Mouse (Mus musculus): ENCODE results near the gene Nf2.
"Not testable (repeated sequence)": the region's sequence is repeated elsewhere in the genome, so short reads cannot be mapped to it uniquely, and the experiment has no call there.

Nf2 gene

DNA sequence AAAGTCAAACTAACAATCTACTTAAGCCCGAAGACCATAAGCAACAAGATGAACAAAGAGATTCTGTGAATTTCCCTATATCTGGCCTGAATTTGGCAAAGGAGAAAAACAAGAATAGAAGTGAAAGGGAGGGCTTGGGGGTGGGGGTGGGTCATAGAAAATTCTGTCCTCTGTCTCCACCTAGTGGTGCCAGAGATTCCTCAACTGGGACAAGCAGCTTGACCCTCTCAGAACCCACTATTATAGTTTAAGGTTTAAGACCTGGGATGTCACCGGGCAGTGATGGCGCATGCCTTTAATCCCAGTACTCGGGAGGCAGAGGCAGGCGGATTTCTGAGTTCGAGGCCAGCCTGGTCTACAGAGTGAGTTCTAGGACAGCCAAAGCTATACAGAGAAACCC is 12.6 kb downstream of the Nf2 start:
- DNase-seq, result peak; percentile 71

DNA sequence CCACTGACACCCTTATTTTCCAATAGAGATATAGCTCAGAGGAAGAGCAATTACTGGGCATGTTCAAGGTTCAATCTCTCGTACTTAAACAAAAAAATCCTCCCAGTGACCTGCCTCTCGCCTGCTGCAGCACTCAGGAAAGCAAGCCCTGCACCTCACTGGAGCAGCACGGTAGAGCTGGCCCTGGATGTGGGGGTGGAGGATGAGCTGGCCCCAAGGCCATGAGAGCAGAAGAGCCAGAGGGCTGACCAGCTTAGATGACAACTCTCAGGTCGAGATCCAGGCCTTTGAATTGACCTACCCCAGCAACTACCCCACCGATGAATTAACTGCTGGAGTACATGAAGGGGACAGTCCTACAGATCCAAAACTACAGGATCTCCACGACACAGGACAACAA is 13.9 kb downstream of the Nf2 start:
- DNase-seq, result no peak

DNA sequence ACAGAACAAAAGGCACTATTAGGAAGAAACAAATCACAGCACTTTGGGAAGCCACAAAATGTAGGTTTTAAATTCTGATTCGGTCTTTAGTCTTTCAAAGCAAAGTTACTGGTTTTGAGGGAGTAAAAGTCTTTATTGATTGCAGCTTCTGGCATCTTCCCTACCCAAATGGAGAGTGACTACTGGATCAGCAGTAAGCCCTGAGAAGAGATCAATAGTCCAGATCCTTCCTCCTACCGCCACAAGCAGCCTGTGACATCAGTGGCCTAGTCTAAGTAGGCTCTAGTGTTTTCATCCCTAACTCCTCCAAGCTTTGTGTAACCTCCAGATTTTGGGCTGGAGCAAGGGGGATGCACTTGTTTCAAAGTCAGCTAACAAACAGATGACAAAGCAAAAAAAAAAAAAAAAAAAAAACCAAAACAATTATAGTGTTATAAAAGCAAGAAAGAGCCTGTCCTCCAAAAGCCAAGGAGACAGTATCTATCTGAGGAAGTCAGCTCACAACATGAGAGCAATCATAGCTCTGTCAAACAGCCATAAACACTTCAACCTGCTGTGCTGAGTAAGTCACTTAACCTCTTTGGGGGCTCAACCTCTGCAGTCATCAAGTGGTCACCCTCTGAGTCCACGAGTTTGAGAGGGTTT is 15.9 kb downstream of the Nf2 start:
- DNase-seq, result no peak

DNA sequence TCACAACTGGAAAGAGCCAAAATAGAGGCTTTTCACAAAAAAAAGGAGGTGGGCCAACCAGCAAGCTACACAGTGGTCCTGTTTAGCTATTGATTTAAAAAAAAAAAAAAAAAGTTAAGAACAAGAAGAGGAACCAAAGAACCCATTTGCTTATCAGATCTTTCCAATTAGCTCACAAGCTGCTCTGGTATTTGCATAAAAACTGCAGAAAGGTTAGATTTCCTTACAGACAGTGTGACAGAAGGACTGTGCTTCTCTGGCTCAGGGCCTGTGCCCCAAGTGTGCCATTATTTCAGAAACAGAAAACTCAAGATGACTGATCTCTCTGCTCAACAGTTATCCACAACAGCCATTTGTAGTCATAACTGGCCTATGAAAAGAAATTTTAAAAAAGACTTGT is 18.3 kb downstream of the Nf2 start:
- no peak for DNase-seq

DNA sequence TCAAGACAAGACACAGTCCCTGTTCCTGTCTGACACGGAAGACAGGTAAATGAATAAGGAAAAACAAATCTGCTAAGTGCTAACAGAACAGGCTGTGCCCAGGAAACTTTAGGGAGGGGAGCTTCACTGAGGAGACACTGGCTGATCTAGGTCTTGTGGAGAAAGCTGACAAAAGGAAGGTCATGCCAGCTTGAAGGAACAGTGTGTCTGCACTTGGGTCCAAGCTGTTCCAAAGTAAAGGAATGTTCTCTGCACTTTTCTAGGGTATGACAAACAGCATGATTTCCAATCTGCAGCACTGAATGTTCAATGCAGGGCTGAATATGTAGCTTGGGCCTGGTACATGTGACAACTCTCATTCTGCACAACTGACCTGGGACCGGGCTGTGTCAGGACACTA is 21.4 kb downstream of the Nf2 start:
- DNase-seq, result no peak

DNA sequence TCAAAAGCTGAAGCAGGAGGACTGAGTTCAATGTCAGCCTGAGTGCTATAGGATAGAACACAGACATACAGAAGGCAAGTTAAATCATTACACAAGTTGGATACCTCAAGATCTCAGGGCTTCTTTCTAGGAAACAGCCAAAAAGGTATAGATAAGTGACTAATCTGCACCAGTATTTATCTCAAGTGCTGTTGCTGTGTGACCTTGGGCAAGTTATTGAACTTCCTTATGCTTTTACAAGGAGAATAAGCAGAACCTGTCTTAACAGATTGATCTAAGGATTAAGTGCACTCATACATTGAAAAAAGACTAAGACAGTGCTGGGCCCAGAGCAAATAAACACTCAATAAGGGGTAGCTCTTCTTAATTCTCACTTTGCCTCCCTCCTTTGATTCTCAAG is 22.0 kb downstream of the Nf2 start:
- DNase-seq, result no peak

DNA sequence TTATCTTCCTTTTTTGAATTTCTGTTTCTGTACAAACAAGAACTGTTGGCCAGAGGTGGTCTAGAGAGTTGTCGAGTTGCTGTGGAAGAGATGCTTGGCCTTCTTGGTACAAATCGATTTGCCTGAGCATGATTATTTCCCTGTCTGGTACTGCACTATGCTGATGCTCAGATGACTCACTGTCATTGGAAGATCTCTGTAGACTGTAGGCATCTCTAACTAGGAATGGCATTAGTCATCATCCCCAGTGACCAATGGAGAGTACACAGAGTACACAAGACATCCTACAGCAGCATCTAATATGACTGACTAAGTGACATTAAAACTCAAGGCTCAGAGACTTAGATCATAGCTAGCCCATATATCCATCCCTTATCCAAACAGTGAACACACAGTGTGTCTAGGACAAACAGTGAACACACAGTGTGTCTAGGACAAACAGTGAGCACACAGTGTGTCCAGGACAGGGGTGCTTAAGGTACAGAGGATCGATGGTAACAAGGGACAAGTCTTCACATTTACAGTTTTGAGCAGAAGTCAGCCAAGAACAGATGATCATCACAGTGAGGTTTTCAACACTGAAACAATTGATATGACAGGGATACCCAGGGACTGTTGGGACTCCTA is 23.1 kb downstream of the Nf2 start:
- no peak for DNase-seq

DNA sequence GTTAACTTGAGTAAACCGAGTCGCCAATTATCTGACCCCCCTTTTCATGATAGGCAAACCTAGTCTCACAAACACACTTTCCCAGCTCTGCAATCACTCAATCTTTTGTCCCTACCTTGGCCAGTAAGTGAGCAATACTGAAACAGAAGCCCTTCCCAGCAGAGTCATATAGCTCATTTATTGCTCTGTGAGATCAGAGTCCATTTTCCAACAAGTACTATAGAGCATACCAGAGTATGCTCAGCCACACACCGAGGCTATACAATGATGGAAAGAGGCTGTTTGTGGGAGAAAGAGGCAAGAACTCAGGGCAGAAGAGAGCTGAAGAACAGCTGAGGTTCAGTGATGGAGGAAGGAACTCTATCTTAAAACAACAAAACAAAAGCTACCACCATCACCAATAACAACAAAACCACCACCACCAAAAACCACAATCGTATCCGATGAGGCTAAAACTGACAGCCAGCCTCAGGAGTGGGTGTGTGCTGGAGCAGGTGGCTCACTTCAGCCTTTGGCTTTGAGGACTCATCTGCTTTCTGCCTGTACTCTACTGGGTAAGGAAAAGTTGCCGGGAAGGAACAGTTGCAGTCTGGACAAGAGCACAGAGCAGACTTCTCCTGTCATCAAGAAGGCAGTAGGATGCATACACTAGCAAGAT is 25.6 kb downstream of the Nf2 start:
- DNase-seq, result no peak

DNA sequence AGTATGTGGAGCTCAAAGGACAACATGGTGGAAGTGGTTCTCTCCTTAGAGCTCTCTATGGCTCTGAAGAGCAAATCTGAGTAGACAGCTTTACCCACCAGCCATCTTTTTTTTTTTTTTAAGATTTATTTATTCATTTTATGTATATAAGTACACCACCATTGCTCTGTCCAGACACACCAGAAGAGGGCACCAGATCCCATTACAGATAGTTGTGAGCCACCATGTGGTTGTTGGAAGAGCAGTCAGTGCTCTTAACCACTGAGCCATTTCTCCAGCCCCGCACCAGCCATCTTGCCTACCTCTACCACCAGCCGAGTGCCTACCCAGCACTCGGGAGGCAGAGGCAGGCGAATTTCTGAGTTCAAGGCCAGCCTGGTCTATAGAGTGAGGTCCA is 26.9 kb downstream of the Nf2 start:
- DNase-seq, result not testable (repeated sequence)

DNA sequence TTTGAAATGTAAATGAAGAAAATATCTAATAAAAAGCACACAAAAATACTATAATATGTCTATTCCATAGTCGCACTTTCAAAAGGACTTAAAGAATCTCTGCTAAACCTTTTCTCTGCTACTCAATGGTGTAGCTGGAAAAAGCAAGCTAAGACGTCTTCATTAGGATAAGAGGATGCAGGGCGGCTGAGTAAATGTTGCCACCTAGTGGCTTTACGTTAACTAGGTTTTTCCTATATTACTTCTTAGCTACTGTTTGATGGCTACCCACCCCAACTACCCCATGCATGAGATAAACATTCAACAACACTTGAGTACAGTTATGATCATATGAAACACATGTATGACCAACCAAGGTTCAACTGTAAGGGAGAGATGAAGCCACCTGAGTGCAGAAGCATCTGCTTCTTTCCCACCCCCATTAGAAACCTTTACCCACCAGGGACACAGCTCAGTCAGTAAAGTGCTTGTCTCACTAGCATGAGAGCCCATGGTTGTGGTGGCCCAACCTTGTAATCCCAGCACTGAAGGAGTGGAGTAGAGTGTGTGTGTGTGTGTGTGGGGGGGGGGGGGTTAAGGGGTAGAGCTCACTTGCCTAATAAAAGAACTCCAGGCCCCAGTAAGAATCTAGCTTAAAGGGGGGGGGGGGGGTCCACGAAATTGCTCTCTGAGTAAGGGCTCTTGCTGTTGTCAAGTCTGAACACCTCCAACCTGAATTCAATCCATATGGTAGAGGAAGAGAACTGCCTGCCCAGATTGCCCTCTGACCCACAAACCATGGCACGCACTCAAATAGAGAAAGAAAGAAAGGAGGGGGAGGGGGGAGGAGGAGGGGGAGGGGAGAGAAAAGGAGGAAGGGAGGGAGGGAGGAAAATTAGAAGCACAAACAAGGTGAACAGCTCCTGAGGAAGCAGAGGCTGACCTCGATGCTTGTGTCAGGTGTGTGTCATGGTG is 27.6 kb downstream of the Nf2 start:
- DNase-seq, result peak; percentile 16

DNA sequence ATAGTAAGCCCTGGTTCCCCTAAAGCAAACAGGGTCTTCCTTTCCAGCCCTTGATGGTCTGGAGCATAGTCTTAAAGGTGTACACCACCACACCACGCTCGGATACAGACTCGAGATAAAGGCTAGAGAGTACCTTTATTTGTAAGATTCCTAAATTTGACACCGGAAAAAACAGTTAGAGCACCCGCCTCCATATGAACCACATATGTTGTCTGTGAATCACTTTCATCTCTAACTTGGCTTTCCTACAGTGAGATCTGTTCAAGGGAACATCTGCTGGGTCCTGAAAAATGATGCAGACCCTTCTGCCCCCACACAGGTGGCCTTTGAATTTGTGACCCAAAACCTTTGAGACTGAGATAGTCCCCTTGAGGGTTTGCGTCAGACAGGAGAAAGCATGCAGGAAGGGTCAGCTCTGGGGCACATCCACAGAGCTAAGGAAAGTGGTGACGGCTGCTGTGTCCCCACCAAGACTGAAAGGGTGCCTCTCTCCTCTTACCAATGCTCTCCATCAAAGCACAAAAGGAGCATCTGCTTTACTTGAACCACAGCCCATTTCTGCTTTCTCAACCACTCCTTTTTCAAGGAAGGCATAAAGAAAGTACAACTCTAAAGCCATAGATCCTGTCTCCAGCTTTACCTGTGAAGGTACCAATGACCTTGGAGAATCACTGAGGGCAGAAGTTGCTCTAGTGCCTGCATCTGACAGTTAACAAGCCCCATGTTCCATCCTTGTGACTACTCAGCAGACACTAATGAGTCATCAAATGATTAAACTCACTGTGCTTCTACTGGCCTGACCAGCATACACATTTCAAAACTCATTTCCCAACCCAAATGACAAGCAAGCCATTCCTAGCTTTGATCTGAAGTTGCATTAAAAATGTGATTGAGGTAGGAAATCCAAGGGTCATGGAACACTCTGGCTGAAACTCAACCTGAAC is 34.6 kb downstream of the Nf2 start:
- no peak for DNase-seq

DNA sequence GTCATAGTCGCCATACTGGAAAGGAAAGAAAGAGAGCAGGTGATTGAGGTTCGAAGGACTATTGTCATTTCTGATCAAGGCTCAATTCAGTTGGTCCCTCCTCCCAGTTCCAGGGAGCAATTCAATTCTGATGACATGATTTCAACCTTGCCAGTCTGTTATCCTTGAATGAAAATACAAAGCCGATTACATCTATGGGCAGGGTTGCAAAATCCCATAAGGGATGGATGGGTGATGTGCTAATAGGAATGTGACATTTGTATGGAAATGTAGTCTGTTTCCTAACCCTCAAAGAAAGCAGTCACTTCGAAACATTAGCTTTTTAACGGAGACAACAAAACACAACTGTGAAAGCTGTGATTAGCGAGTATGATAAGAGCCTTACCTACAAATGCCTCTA is 41.0 kb downstream of the Nf2 start:
- DNase-seq, result no peak

DNA sequence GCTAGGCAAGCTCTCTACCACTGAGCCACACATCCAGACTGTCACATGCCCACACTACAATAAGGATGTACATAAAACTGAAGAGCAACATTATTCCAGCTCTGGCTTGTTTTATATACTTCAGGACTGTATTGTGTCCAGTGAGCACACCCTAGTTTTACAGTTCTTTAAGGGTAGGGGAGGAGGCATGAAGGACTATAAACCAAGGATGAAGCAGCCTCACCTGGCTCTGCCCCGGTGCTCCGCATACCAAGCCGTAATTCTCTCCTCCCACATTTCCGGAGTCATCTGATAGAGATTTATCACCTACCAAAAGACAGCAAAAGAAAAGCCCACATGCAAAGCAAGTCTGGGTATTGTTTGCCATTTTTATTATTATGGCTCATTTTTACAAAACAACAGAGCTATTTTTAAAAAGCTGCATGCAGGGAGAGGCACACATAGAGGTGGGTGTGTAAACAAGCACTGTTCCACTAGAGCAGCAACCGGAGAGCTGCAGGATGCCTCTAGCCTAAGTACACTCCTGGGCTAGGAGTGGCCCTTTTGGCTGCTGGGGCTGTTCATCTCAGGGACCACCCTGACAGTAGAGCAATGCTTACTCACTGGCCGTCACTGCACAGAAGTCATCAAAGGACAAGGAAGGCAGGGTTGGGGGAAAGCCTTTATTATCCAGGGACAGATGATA is 43.2 kb downstream of the Nf2 start:
- no peak for DNase-seq

DNA sequence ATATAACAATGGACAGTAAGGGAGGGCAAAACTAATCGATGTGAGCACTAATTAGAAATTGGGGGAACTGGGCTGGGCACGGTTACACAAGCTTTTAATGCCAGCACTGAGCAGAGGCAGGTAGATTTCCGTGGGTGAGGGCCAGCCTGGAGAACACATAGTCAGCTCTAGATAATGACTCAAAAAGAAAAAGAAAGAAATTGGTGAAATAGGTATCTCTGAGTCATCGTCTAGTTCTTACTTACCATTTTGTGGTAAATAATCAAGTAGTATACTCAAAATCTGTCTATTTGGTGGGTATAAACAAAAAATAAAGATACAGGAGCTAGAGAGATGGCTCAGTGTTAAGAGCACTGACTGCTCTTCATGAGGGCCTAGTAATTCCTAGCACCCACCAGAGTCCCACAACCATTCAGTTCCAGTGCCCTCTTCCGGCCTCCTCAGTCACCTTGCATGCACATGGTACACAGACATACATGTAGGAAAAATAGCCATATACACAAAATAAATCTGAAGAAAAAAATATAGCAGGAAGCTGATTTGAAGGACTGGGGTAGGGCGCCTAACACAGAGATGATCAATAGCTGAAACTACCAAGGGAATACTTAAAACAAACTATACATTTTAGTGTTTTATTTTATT is 44.3 kb downstream of the Nf2 start:
- no peak for DNase-seq

DNA sequence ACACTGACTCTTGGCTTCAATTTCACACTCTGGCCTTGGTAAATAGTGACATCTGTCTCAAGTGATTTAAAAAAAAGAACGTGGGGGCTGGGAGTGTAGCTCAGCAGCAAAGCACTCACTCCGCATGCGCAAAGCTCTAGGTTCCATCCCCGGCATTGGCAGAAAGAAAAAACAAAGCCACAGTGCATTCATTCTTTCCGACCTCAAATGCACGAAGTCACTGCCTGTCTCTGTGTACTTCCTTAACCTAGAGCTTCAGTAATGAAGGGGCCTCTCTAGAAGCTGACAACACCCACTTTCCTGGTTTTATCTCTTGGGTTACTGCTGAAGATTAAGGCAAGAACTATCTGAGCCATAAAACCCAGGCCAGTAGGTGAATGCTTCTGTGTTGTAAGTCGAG is 45.4 kb downstream of the Nf2 start:
- DNase-seq, result no peak

DNA sequence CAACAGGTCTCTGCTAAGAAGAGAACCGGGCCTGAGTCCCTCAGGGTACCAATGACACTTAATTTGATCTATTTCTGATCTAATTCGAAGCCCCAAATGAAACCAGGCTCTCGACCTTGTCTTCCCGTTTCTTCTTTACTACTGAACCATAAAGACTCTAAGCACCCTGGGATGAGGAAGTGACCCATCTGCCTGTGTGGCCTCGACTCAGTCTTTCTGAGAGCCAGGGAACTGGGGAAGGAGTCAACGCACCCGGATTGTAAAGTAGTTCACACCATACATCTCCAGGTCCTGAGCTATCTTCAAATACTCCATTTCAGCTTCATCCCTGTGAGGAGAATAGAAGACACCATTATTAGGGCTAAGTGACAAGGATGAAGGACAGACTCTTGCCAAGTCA is 45.9 kb downstream of the Nf2 start:
- DNase-seq, result no peak

DNA sequence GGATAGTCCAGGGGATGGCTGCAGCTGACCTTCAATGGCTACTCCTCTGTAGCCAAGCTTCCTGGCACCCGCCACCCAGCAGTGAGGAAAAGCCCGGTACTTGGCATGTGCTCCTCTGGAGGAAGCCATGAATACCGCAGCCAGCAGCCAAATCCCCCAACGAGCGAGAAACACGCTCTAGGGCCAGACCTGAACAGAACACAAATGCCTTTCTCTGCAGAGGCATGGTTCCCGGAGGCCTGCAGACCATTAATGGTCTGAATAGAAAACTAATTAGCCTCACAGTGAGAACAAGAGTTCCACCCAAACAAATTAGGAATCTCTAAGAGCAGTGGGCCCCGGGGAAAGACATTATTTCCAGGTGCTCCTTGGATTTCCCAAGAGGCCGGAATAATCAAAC is 46.3 kb downstream of the Nf2 start:
- no peak for DNase-seq

DNA sequence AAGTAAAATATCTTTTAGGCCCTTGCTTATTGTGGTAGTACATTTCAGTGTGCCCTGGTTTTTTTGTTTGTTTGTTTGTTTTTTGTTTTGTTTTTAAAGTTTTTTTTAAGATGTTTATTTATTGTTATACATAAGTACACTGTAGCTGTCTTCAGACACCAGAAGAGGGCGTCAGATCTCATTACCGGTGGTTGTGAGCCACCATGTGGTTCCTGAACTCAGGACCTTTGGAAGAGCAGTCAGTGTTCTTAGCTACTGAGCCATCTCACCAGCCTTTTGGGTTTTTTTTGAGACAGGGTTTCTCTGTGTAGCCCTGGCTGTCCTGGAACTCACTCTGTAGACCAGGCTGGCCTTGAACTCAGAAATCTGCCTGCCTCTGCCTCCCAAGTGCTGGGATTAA is 46.9 kb downstream of the Nf2 start:
- DNase-seq, result not testable (repeated sequence)

DNA sequence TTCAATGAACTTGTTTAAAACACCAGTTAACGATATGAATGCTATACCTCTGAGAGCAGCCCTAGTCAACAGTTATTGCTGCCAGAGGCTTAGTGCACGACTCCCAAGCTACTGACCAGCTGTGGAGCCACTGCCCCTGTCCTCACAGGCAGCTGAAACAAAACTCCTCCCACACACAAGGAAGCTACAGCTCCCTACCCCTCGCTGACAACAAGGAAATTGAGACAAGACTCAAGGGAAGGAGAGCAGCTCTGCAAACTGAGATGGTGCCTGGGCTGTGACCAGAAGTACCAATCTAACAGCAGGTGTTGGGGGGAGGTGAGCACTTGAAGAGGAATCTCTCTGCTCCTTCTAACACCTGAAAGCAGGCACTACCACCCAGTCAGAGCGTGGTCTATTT is 48.7 kb downstream of the Nf2 start:
- DNase-seq, result no peak

DNA sequence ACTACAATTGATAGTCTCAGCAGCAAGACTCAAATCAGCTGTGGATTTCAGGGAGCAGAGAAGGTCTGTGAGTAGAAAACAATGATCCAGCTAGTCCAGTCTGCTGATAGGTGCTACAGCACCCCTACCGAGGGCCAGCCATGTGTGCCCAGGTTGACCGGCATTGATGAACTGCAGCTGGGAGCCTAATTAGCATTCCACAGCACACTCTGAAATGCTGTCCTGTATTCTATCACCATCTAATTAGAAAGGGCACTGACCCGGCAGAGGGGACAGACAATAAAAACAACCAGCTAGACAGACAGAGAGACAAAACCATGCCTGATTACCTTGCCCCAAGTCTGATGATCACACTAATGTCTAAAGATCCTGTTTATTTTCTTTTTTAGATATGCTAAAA is 56.3 kb downstream of the Nf2 start:
- no peak for DNase-seq

DNA sequence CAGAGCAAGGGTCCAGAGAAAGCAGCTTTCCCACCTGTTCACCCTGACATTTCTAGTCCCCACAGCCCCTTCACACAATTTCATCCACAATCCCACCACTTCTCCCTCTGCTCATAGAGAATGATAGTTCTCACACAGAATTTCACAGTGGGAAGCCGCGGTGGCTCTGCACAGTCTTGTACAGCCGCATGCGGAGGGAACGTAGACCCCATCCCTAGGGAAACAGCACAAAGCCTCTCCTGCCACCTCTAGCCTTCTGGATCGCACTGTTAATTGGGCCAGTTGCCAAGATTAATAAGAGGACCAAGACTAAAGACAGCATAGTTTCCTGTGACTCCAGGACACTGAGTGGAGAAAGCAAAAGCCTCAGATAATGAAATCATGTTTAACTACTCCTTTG is 57.8 kb downstream of the Nf2 start:
- DNase-seq, result no peak
